ENCODE assay signal across 8 mouse cellular contexts in the genomic region with DNA sequence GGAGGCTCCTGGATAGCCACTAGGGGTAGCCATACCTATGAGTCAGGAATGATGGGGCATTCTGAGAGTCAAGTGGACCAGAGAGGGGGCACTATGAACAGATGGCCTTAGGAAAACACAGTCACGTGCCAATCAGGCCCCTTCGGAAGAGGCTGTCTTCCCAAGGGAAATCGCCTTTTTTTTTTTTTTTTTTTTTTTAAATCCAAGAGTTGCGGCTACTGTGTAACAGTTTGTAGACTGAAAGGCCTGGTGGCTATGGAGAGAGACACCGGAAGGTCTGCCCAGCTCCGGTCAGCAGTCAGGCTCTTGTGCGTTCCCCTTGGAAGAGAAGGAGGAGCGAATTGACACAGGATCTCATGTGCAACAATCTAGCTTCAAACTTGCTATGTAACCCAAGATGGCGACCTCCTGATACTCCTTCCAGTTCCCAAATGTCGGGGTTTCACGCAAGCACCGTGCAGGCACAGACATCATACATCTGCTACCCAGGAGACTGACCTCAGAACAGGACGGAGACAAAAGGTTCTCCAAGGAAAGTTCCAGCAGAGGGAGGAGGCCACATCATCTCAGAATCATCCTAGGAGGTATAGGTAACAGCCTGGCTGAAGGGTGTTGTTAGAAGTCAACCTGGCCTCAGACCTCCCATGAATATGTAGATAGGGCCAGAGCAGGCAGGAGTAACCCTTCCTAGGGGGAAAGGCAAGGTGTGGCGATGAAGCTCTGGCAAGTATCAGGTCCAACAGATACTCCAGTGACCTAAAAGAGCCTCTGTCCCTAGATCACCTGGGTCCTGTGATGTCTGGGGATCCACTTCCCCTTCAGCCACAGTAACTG. TPM values are rescaled to one million over a fixed set of nuclear protein-coding genes. Genes with fewer than 3 reads are reported as not detected.
A peak's percentile ranks its signal among the peaks of the same experiment; 100 is the strongest.
DNase-seq lines count a peak whose midpoint lies in the region; ATAC-seq and TF ChIP-seq lines count a peak whose summit lies in the region.

No protein-coding gene starts in this region.

- H3K36me3 ChIP-seq in kidney, embryonic 15.5 days, result peaks cover 12% of the 10 kb centered on the region
- no peaks in the 10 kb centered on the region for H3K36me3 ChIP-seq in kidney, adult 2 months (ENCODE audit: control insufficient read depth, insufficient read depth, low read length)
- H3K36me3 ChIP-seq in hindbrain, embryonic 13.5 days, result peaks cover 6% of the 10 kb centered on the region
- peaks cover 6% of the 10 kb centered on the region for H3K36me3 ChIP-seq in midbrain, embryonic 15.5 days (replicated peaks)

- H3K9me3 ChIP-seq in kidney, embryonic 15.5 days (replicated peaks), result no peaks in the 10 kb centered on the region
- no peaks in the 10 kb centered on the region for H3K9me3 ChIP-seq in hindbrain, embryonic 13.5 days
- H3K9me3 ChIP-seq in midbrain, embryonic 15.5 days, result no peaks in the 10 kb centered on the region

- peak overlapping the region; percentile 97 for H3K27ac ChIP-seq in kidney, embryonic 15.5 days
- H3K27ac ChIP-seq in kidney, adult 2 months (ENCODE audit: insufficient read depth, low read depth, low read length), result no peak overlapping the region
- no peak overlapping the region; the same call in 1 of the 2 replicates for H3K27ac ChIP-seq in bone marrow macrophage, adult 2 months (ENCODE audit: insufficient read depth, low read depth, low read length)
- peak overlapping the region; percentile 84 for H3K27ac ChIP-seq in hindbrain, embryonic 13.5 days
- H3K27ac ChIP-seq in midbrain, embryonic 15.5 days, result peak overlapping the region; percentile 78

- peak overlapping the region; percentile 94 for H3K4me2 ChIP-seq in kidney, embryonic 15.5 days
- peak overlapping the region; percentile 80 for H3K4me2 ChIP-seq in hindbrain, embryonic 13.5 days
- H3K4me2 ChIP-seq in midbrain, embryonic 15.5 days, result peak overlapping the region; percentile 98

- intact Hi-C loops in gastrocnemius, postnatal 14 days (cut with DNase I; ENCODE audit: low total_unique reads), result no loop called here
- intact Hi-C loops in left cerebral cortex, postnatal 4 days (cut with DNase I), result no loop called here

- no peak for TF ChIP-seq POLR2A in kidney, adult 2 months (IDR thresholded peaks at IDR 0.05; ENCODE audit: low read depth, low read length)
- TF ChIP-seq POLR2A in bone marrow macrophage, adult 2 months (IDR thresholded peaks at IDR 0.05; ENCODE audit: borderline replicate concordance, low read depth, low read length), result no peak

- H3K4me1 ChIP-seq in kidney, embryonic 15.5 days, result peaks cover 42% of the 10 kb centered on the region
- H3K4me1 ChIP-seq in kidney, adult 2 months (ENCODE audit: control insufficient read depth, insufficient read depth, low read length), result peaks cover 8% of the 10 kb centered on the region; the same call in 1 of the 2 replicates
- H3K4me1 ChIP-seq in bone marrow macrophage, adult 2 months (ENCODE audit: control insufficient read depth, insufficient read depth, low read length), result peaks cover 14% of the 10 kb centered on the region
- H3K4me1 ChIP-seq in hindbrain, embryonic 13.5 days (replicated peaks), result peaks cover 35% of the 10 kb centered on the region
- H3K4me1 ChIP-seq in midbrain, embryonic 15.5 days, result peaks cover 31% of the 10 kb centered on the region

- peak overlapping the region; percentile 78 for H3K4me3 ChIP-seq in kidney, embryonic 15.5 days (replicated peaks)
- no peak overlapping the region for H3K4me3 ChIP-seq in kidney, adult 2 months (ENCODE audit: insufficient read depth, low read depth, low read length)
- peak overlapping the region; percentile 83 for H3K4me3 ChIP-seq in bone marrow macrophage, adult 2 months (ENCODE audit: insufficient read depth, low read length)
- peak overlapping the region; percentile 65 for H3K4me3 ChIP-seq in hindbrain, embryonic 13.5 days
- H3K4me3 ChIP-seq in midbrain, embryonic 15.5 days, result peak overlapping the region; percentile 65

- DNase-seq in kidney, adult 2 months, result no peak
- DNase-seq in urinary bladder, postnatal 36 days (ENCODE audit: low spot score in 2 of 2), result no peak
- DNase-seq in gastrocnemius, postnatal 14 days, result no peak
- no peak for DNase-seq in left cerebral cortex, postnatal 4 days

- no peak for ATAC-seq in kidney, embryonic 15.5 days (replicated peaks; ENCODE audit: low FRiP score)
- ATAC-seq in hindbrain, embryonic 13.5 days (ENCODE audit: low FRiP score), result no peak; the same call in 1 of the 2 replicates
- no peak for ATAC-seq in midbrain, embryonic 15.5 days (replicated peaks)

- WGBS in kidney, embryonic 15.5 days, result 40% methylated on average over 14 of the region's 14 CpGs
- WGBS in kidney, adult 2 months, result 41% methylated on average over 14 of the region's 14 CpGs
- 46% methylated on average over 14 of the region's 14 CpGs for WGBS in hindbrain, embryonic 13.5 days
- 49% methylated on average over 14 of the region's 14 CpGs for WGBS in midbrain, embryonic 15.5 days

- H3K9ac ChIP-seq in kidney, embryonic 15.5 days, result peak overlapping the region; percentile 76
- peak overlapping the region; percentile 77; the same call in 1 of the 2 replicates for H3K9ac ChIP-seq in hindbrain, embryonic 13.5 days
- peak overlapping the region; percentile 51 for H3K9ac ChIP-seq in midbrain, embryonic 15.5 days

- no peak for TF ChIP-seq CTCF in kidney, adult 2 months (conservative IDR thresholded peaks at IDR 0.05; ENCODE audit: insufficient read depth, insufficient read length, low read depth, low read length)
- TF ChIP-seq CTCF in bone marrow macrophage, adult 2 months (IDR thresholded peaks at IDR 0.05; ENCODE audit: low read depth, low read length), result no peak

- no peaks in the 10 kb centered on the region for H3K27me3 ChIP-seq in kidney, embryonic 15.5 days
- H3K27me3 ChIP-seq in kidney, adult 2 months (replicated peaks; ENCODE audit: control insufficient read depth, insufficient read depth, low read length), result no peaks in the 10 kb centered on the region
- H3K27me3 ChIP-seq in hindbrain, embryonic 13.5 days, result 0 out of 2 replicates have a peak, but pooled peaks cover 7% of the 10 kb centered on the region
- no peaks in the 10 kb centered on the region for H3K27me3 ChIP-seq in midbrain, embryonic 15.5 days (replicated peaks)

RNA-seq across cellular contexts. Expression of a gene that starts 1.2 kb away (rescaled TPM):
- polyA plus RNA-seq in kidney, embryonic 15.5 days (2015; fragmentation: Nextera tagmentation; extraction: Ambion mirVana), result 26.8 and 31.0 TPM in 2 replicates
- polyA plus RNA-seq in kidney, adult 2 months (2012; rRNA removed), result 1.2 and 1.3 TPM in 2 replicates
- 8.6 and 8.8 TPM in 2 replicates for polyA plus RNA-seq in bone marrow macrophage, adult 2 months (2012; ENCODE audit: insufficient read depth, insufficient read length, missing spikeins)
- 12.1 and 12.4 TPM in 2 replicates for polyA plus RNA-seq in hindbrain, embryonic 13.5 days (2015; fragmentation: Nextera tagmentation; extraction: Ambion mirVana)
- 7.6 and 11.8 TPM in 2 replicates for polyA plus RNA-seq in midbrain, embryonic 15.5 days (2015; fragmentation: Nextera tagmentation; extraction: Ambion mirVana)
- total RNA-seq in gastrocnemius, postnatal 14 days (2021), result 1 to 10 TPM; 3.0 to 3.4 TPM
- 1 to 10 TPM; 3.6 to 5.6 TPM for total RNA-seq in left cerebral cortex, postnatal 4 days (2021)

RNA-seq across cellular contexts. Expression of a gene that starts 9.0 kb away (rescaled TPM):
- polyA plus RNA-seq in kidney, embryonic 15.5 days (2015; fragmentation: Nextera tagmentation; extraction: Ambion mirVana), result 81.9 and 87.7 TPM in 2 replicates
- polyA plus RNA-seq in kidney, adult 2 months (2012; rRNA removed), result 81.8 and 89.8 TPM in 2 replicates
- 75.6 and 91.3 TPM in 2 replicates for polyA plus RNA-seq in bone marrow macrophage, adult 2 months (2012; ENCODE audit: insufficient read depth, insufficient read length, missing spikeins)
- 95.9 and 102 TPM in 2 replicates for polyA plus RNA-seq in hindbrain, embryonic 13.5 days (2015; fragmentation: Nextera tagmentation; extraction: Ambion mirVana)
- polyA plus RNA-seq in midbrain, embryonic 15.5 days (2015; fragmentation: Nextera tagmentation; extraction: Ambion mirVana), result 104 and 105 TPM in 2 replicates
- 10 to 100 TPM; 31.1 to 31.7 TPM for total RNA-seq in gastrocnemius, postnatal 14 days (2021)
- total RNA-seq in left cerebral cortex, postnatal 4 days (2021), result 10 to 100 TPM; 54.8 to 58.5 TPM

RNA-seq across cellular contexts. Expression of a gene that starts 10.5 kb away (rescaled TPM):
- polyA plus RNA-seq in kidney, embryonic 15.5 days (2015; fragmentation: Nextera tagmentation; extraction: Ambion mirVana), result 439 and 464 TPM in 2 replicates
- 542 and 589 TPM in 2 replicates for polyA plus RNA-seq in kidney, adult 2 months (2012; rRNA removed)
- polyA plus RNA-seq in bone marrow macrophage, adult 2 months (2012; ENCODE audit: insufficient read depth, insufficient read length, missing spikeins), result 283 TPM in 2 replicates
- 300 and 307 TPM in 2 replicates for polyA plus RNA-seq in hindbrain, embryonic 13.5 days (2015; fragmentation: Nextera tagmentation; extraction: Ambion mirVana)
- 331 and 355 TPM in 2 replicates for polyA plus RNA-seq in midbrain, embryonic 15.5 days (2015; fragmentation: Nextera tagmentation; extraction: Ambion mirVana)
- total RNA-seq in gastrocnemius, postnatal 14 days (2021), result 10 to 100 TPM; 48.0 to 59.0 TPM
- total RNA-seq in left cerebral cortex, postnatal 4 days (2021), result 100 to 1,000 TPM; 182 to 192 TPM

RNA-seq across cellular contexts. Expression of a gene that starts 31.8 kb away (rescaled TPM):
- polyA plus RNA-seq in kidney, embryonic 15.5 days (2015; fragmentation: Nextera tagmentation; extraction: Ambion mirVana), result 115 and 118 TPM in 2 replicates
- polyA plus RNA-seq in kidney, adult 2 months (2012; rRNA removed), result 114 and 126 TPM in 2 replicates
- 94.1 and 94.6 TPM in 2 replicates for polyA plus RNA-seq in bone marrow macrophage, adult 2 months (2012; ENCODE audit: insufficient read depth, insufficient read length, missing spikeins)
- 55.2 and 57.1 TPM in 2 replicates for polyA plus RNA-seq in hindbrain, embryonic 13.5 days (2015; fragmentation: Nextera tagmentation; extraction: Ambion mirVana)
- polyA plus RNA-seq in midbrain, embryonic 15.5 days (2015; fragmentation: Nextera tagmentation; extraction: Ambion mirVana), result 57.1 and 57.5 TPM in 2 replicates
- total RNA-seq in gastrocnemius, postnatal 14 days (2021), result 10 to 100 TPM; 32.2 to 34.6 TPM
- 10 to 100 TPM; 43.1 to 46.8 TPM for total RNA-seq in left cerebral cortex, postnatal 4 days (2021)

RNA-seq across cellular contexts. Expression of a gene that starts 38.7 kb away (rescaled TPM):
- 1.1 and 1.3 TPM in 2 replicates for polyA plus RNA-seq in kidney, embryonic 15.5 days (2015; fragmentation: Nextera tagmentation; extraction: Ambion mirVana)
- polyA plus RNA-seq in kidney, adult 2 months (2012; rRNA removed), result 3.3 and 4.2 TPM in 2 replicates
- 34.7 and 39.1 TPM in 2 replicates for polyA plus RNA-seq in bone marrow macrophage, adult 2 months (2012; ENCODE audit: insufficient read depth, insufficient read length, missing spikeins)
- 0.21 and 0.29 TPM in 2 replicates for polyA plus RNA-seq in hindbrain, embryonic 13.5 days (2015; fragmentation: Nextera tagmentation; extraction: Ambion mirVana)
- 0.34 and 0.52 TPM in 2 replicates for polyA plus RNA-seq in midbrain, embryonic 15.5 days (2015; fragmentation: Nextera tagmentation; extraction: Ambion mirVana)
- under 1 TPM; 0.22 to 0.29 TPM for total RNA-seq in gastrocnemius, postnatal 14 days (2021)
- 1 to 10 TPM; 4.3 to 6.3 TPM for total RNA-seq in left cerebral cortex, postnatal 4 days (2021)

Comparison
In these comparisons a context has a peak if more than half of its experiments do, and no peak if none do; other contexts are left out.
1. H3K27ac ChIP-seq: peak in kidney, embryonic 15.5 days (single experiment), hindbrain, embryonic 13.5 days (single experiment) and midbrain, embryonic 15.5 days (single experiment); none in kidney, adult 2 months (single experiment) and bone marrow macrophage, adult 2 months (single experiment).
2. Peak in every context shown above with its lines, with median percentiles within 50 percentile points of each other: H3K4me2 ChIP-seq and H3K9ac ChIP-seq.